Mouse (Mus musculus) MEL (cell line): Measurements from ENCODE around the gene Rab8b. TPM values are rescaled to one million over a fixed set of nuclear protein-coding genes. Genes with fewer than 3 reads are reported as not detected.

Experiments
- DNase-seq: peaks from one replicate; pipeline ENCODE4 v3.0.0; 2011; ENCODE audit warnings: low read depth, low spot score
- H3K27ac ChIP-seq: 2 replicates; pipeline ENCODE4 v1.5.1; 2012; ENCODE audit warnings: low read depth, mild to moderate bottlenecking, control low read depth, low read length, moderate library complexity; ENCODE audit not compliant: control insufficient read depth
- H3K27me3 ChIP-seq, 2 experiments: fragments of 150-350 bp in 1 of 2; sonication (generic) in 1 of 2; 2 replicates each; pipeline ENCODE4 v1.6.1; 2012; ENCODE audit warnings: low read length in 2 of 2, mild to moderate bottlenecking in 2 of 2, improper control_type of control experiment in 1 of 2, moderate library complexity in 1 of 2; ENCODE audit not compliant: insufficient read depth in 2 of 2, control insufficient read depth in 1 of 2
- H3K36me3 ChIP-seq, 2 experiments: 2 replicates each; pipeline ENCODE4 v1.6.1; 2012 to 2014; ENCODE audit warnings: low read length in 2 of 2, improper control_type of control experiment in 1 of 2, inconsistent platforms in 1 of 2, mild to moderate bottlenecking in 1 of 2; ENCODE audit not compliant: insufficient read depth in 2 of 2, control insufficient read depth in 1 of 2
- H3K4me1 ChIP-seq, 2 experiments: fragments of 150-350 bp in 1 of 2; sonication (generic) in 1 of 2; 2 replicates each; pipeline ENCODE4 v1.6.1; 2012; ENCODE audit warnings: low read length in 2 of 2, improper control_type of control experiment in 1 of 2, mild to moderate bottlenecking in 1 of 2; ENCODE audit not compliant: insufficient read depth in 2 of 2, control insufficient read depth in 1 of 2
- H3K4me3 ChIP-seq, 2 experiments: fragments of 150-350 bp in 1 of 2; sonication (generic) in 1 of 2; 2 replicates each; pipeline ENCODE4 v1.5.1; 2012; ENCODE audit warnings: low read depth in 2 of 2, low read length in 2 of 2, mild to moderate bottlenecking in 2 of 2, moderate library complexity in 2 of 2, control low read depth in 1 of 2, improper control_type of control experiment in 1 of 2; ENCODE audit not compliant: control insufficient read depth in 1 of 2, insufficient read depth in 1 of 2
- H3K79me2 ChIP-seq: 2 replicates; pipeline ENCODE4 v1.6.1; 2012; ENCODE audit warnings: mild to moderate bottlenecking, low read length, moderate library complexity; ENCODE audit not compliant: control insufficient read depth, poor library complexity, insufficient read depth
- H3K9ac ChIP-seq: 2 replicates; pipeline ENCODE4 v1.6.1; 2012; ENCODE audit warnings: low read depth, mild to moderate bottlenecking, control low read depth, low read length, moderate library complexity; ENCODE audit not compliant: control insufficient read depth, poor library complexity, severe bottlenecking
- H3K9me3 ChIP-seq: fragments of 150-350 bp; sonication (generic); replicated peaks from 2 replicates; pipeline ENCODE4 v1.6.1; 2012; ENCODE audit warnings: mild to moderate bottlenecking, low read length, improper control_type of control experiment, moderate library complexity; ENCODE audit not compliant: insufficient read depth
- E2F4 ChIP-seq: IDR thresholded peaks from 2 replicates; pipeline ENCODE4 v1.6.1; 2011; ENCODE audit warnings: low read depth, low read length, improper control_type of control experiment, borderline replicate concordance
- ETS1 ChIP-seq: IDR thresholded peaks from 2 replicates; pipeline ENCODE4 v1.6.1; 2012; ENCODE audit warnings: low read depth, mild to moderate bottlenecking, inconsistent platforms, low read length, improper control_type of control experiment, moderate library complexity
- HCFC1 ChIP-seq: IDR thresholded peaks from 2 replicates; pipeline ENCODE4 v1.6.1; 2012; ENCODE audit warnings: low read depth, mild to moderate bottlenecking, inconsistent platforms, low read length, improper control_type of control experiment, moderate library complexity
- JUND ChIP-seq: IDR thresholded peaks from 2 replicates; pipeline ENCODE4 v1.6.1; 2011; ENCODE audit warnings: low read depth, mild to moderate bottlenecking, improper control_type of control experiment, low read length
- MAZ ChIP-seq: IDR thresholded peaks from 2 replicates; pipeline ENCODE4 v1.6.1; 2012; ENCODE audit warnings: low read depth, mild to moderate bottlenecking, inconsistent platforms, low read length, improper control_type of control experiment
- MXI1 ChIP-seq: IDR thresholded peaks from 2 replicates; pipeline ENCODE4 v1.6.1; 2011; ENCODE audit warnings: mild to moderate bottlenecking, low read depth, low read length, improper control_type of control experiment
- MYB ChIP-seq: IDR thresholded peaks from 2 replicates; pipeline ENCODE4 v1.6.1; 2011; ENCODE audit warnings: mild to moderate bottlenecking, low read depth, low read length, improper control_type of control experiment
- NELFE ChIP-seq: IDR thresholded peaks from 2 replicates; pipeline ENCODE4 v1.6.1; 2011; ENCODE audit warnings: low read depth, low read length, improper control_type of control experiment
- POLR2A ChIP-seq, 2 experiments: IDR thresholded peaks; 2 replicates each; pipeline ENCODE4 v1.6.1; 2011 to 2012; ENCODE audit warnings: low read length in 2 of 2, mild to moderate bottlenecking in 2 of 2, control low read depth in 1 of 2, improper control_type of control experiment in 1 of 2, low read depth in 1 of 2, moderate library complexity in 1 of 2; ENCODE audit not compliant: control insufficient read depth in 1 of 2, insufficient read depth in 1 of 2, poor library complexity in 1 of 2
- POLR2AphosphoS2 ChIP-seq: IDR thresholded peaks from 2 replicates; pipeline ENCODE4 v1.6.1; 2011; ENCODE audit warnings: low read length, improper control_type of control experiment
- POLR2AphosphoS5 ChIP-seq: IDR thresholded peaks from 2 replicates; pipeline ENCODE4 v1.6.1; 2012; ENCODE audit warnings: low read depth, borderline replicate concordance, mild to moderate bottlenecking, inconsistent platforms, low read length, moderate library complexity, mixed read lengths
- TBP ChIP-seq: IDR thresholded peaks from 2 replicates; pipeline ENCODE4 v1.8.0; 2011; ENCODE audit warnings: low read depth, low read length, improper control_type of control experiment
- USF1 ChIP-seq: IDR thresholded peaks from 2 replicates; pipeline ENCODE4 v1.6.1; 2014; ENCODE audit warnings: low read depth, mild to moderate bottlenecking, inconsistent platforms, low read length, improper control_type of control experiment, moderate library complexity
- ZMIZ1 ChIP-seq: IDR thresholded peaks from 2 replicates; pipeline ENCODE4 v1.6.1; 2012; ENCODE audit warnings: low read depth, mild to moderate bottlenecking, inconsistent platforms, low read length, improper control_type of control experiment, moderate library complexity
- polyA plus RNA-seq, 2 experiments: library from polyadenylated mRNA; stranded (reverse) in 1 of 2; unstranded in 1 of 2; fragments of >175 nt in 1 of 2; fragments of >200 nt in 1 of 2; gene quantifications; 2 replicates each; pipeline versions ENCODE4 v1.2.1 to v1.2.4; 2012; ENCODE audit warnings: low replicate concordance in 2 of 2, low read depth in 1 of 2; ENCODE audit not compliant: insufficient read length in 2 of 2, insufficient read depth in 1 of 2, missing spikeins in 1 of 2
- total RNA-seq: library from RNA; depleted of rRNA; stranded (reverse); fragments of 300-350 nt; gene quantifications from 2 replicates; pipeline ENCODE4 v1.2.3, GENCODE M21; 2012

Rab8b gene
- total and polyA plus RNA-seq, 3 experiments, result 16.1 to 16.4 TPM; not detected in 1

GRCm38 (mm10) chr9:66887301-66887902, 32.1 kb downstream of the Rab8b start:
- Histone ChIP-seq H3K4me3 (no peak overlapping the region), H3K9ac (no peak overlapping the region), H3K27me3 (no peaks in the 10 kb centered on the region), H3K4me1 (no peaks in the 10 kb centered on the region; a peak in 1 of 4 replicates), H3K79me2 (peaks cover 3% of the 10 kb centered on the region; the same call in 1 of the 2 replicates), H3K9me3 (no peaks in the 10 kb centered on the region), H3K27ac (no peak overlapping the region), H3K36me3 (no peaks in the 10 kb centered on the region; a peak in 1 of 4 replicates)
- no peak for TF ChIP-seq NELFE
- DNase-seq, result no peak

GRCm38 (mm10) chr9:66886818-66887217, 32.7 kb downstream of the Rab8b start:
- DNase-seq, result no peak
- no peak overlapping the region for H3K27ac ChIP-seq

GRCm38 (mm10) chr9:66886366-66886765, 33.1 kb downstream of the Rab8b start:
- H3K79me2 ChIP-seq, result peaks cover 3% of the 10 kb centered on the region; the same call in 1 of the 2 replicates
- no peaks in the 10 kb centered on the region; a peak in 1 of 4 replicates for H3K36me3 ChIP-seq
- no peak overlapping the region for H3K4me3 ChIP-seq
- no peaks in the 10 kb centered on the region; a peak in 1 of 4 replicates for H3K4me1 ChIP-seq
- H3K9me3 ChIP-seq, result no peaks in the 10 kb centered on the region
- DNase-seq, result no peak
- H3K27ac ChIP-seq, result no peak overlapping the region
- no peak for TF ChIP-seq ZMIZ1
- TF ChIP-seq MXI1, result no peak
- no peak for TF ChIP-seq ETS1
- no peak for TF ChIP-seq TBP
- TF ChIP-seq MYB, result no peak
- TF ChIP-seq USF1, result no peak
- no peak for TF ChIP-seq E2F4
- TF ChIP-seq POLR2AphosphoS2, result no peak
- TF ChIP-seq JUND, result no peak
- no peak for TF ChIP-seq MAZ
- no peak for TF ChIP-seq HCFC1
- no peak for TF ChIP-seq POLR2AphosphoS5
- H3K9ac ChIP-seq, result no peak overlapping the region
- H3K27me3 ChIP-seq, result no peaks in the 10 kb centered on the region

More at GRCm38 (mm10) chr9:66886818-66887217, 32.7 kb downstream of the Rab8b start:
- Histone ChIP-seq H3K27me3 (no peaks in the 10 kb centered on the region), H3K9me3 (no peaks in the 10 kb centered on the region), H3K79me2 (peaks cover 3% of the 10 kb centered on the region; the same call in 1 of the 2 replicates), H3K9ac (no peak overlapping the region), H3K4me3 (no peak overlapping the region), H3K36me3 (no peaks in the 10 kb centered on the region; a peak in 1 of 4 replicates), H3K4me1 (no peaks in the 10 kb centered on the region; a peak in 1 of 4 replicates)
- TF ChIP-seq MAZ (no peak), POLR2A (IDR thresholded peaks at IDR 0.05; ENCODE audit: control insufficient read depth in 1 of 2, insufficient read depth in 1 of 2, low read depth in 1 of 2, low read length in 2 of 2, poor library complexity in 1 of 2) (no peak), ZMIZ1 (no peak), JUND (no peak)
